Mouse (Mus musculus): ENCODE data around the gene Clec9a.

DNA sequence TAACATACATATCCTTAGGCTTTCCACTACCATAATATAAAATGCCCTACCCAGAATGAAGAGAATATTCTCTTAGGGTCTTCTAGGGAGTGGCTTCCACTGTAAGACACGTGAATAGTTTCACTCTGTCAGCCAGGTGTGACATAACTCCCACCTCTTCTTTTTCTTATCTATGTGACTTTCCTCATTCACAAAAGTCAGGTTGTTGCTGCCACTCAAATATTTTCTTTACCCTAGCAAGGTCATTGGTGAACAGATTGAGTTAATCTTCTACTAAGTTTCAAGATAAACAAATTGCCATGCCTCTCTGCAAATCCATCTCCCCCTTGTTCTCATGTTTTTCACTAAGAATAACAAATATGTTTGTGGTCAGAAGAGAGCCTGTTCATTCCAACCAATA lies 26.9 kb upstream of the Clec9a start:
- TF ChIP-seq CTCF (IDR thresholded peaks at IDR 0.05; ENCODE audit: extremely low read depth, insufficient read depth, low read length) (no peak), POLR2A (IDR thresholded peaks at IDR 0.05; ENCODE audit: extremely low read depth, insufficient read depth, low read length) (no peak)

All from cortical plate, adult 2 months (tissue).